Mouse (Mus musculus) midbrain, embryonic 16.5 days (tissue): ENCODE measurements around the gene Tnni3. TPM values are rescaled to one million over a fixed set of nuclear protein-coding genes. Genes with fewer than 3 reads are reported as not detected.
A peak's percentile ranks its signal among the peaks of the same experiment; 100 is the strongest.
"Not testable (repeated sequence)": the region's sequence is repeated elsewhere in the genome, so short reads cannot be mapped to it uniquely, and the experiment has no call there.

Source experiments
- ATAC-seq: fragments of 200-750 bp; cut with Nextera tagmentation; 2 replicates; pipeline ENCODE4 v1.8.0; 2017; ENCODE audit warnings: moderate TSS enrichment
- H3K27ac ChIP-seq: fragments of 300-500 bp; sonication (generic); 2 replicates; pipeline ENCODE4 v1.5.1; 2014; ENCODE audit warnings: mild to moderate bottlenecking, low read length, mixed read lengths
- H3K27me3 ChIP-seq: fragments of 300-500 bp; sonication (generic); 2 replicates; pipeline ENCODE4 v1.6.1; 2014; ENCODE audit warnings: low read depth, low read length, mixed read lengths; ENCODE audit not compliant: control insufficient read depth, insufficient read depth
- H3K36me3 ChIP-seq: fragments of 300-500 bp; sonication (generic); 2 replicates; pipeline ENCODE4 v1.6.1; 2014; ENCODE audit warnings: mild to moderate bottlenecking, low read length, moderate library complexity, mixed read lengths; ENCODE audit not compliant: control insufficient read depth, insufficient read depth
- H3K4me1 ChIP-seq: fragments of 300-500 bp; sonication (generic); 2 replicates; pipeline ENCODE4 v1.6.1; 2014; ENCODE audit warnings: mild to moderate bottlenecking, low read length, mixed read lengths; ENCODE audit not compliant: control insufficient read depth, insufficient read depth
- H3K4me2 ChIP-seq: fragments of 300-500 bp; sonication (generic); 2 replicates; pipeline ENCODE4 v1.6.1; 2014; ENCODE audit warnings: mild to moderate bottlenecking, low read length, mixed read lengths
- H3K4me3 ChIP-seq: fragments of 300-500 bp; sonication (generic); 2 replicates; pipeline ENCODE4 v1.5.1; 2014; ENCODE audit warnings: low read depth, mild to moderate bottlenecking, low read length, moderate library complexity, mixed read lengths
- H3K9ac ChIP-seq: fragments of 300-500 bp; sonication (generic); 2 replicates; pipeline ENCODE4 v1.6.1; 2014; ENCODE audit warnings: low read depth, low read length, mixed read lengths
- H3K9me3 ChIP-seq: fragments of 300-500 bp; sonication (generic); replicated peaks from 2 replicates; pipeline ENCODE4 v1.6.1; 2014; ENCODE audit warnings: mild to moderate bottlenecking, low read length, mixed read lengths; ENCODE audit not compliant: control insufficient read depth, poor library complexity, severe bottlenecking
- WGBS: fragments of 180-500 bp; shearing (Covaris S2); extraction: QIAGEN DNeasy Blood & Tissue Kit; methylation state at CpG from one replicate; pipeline ENCODE4 v1.1.7; 2014; 5-methylcytosine and 5-hydroxymethylcytosine counted together
- polyA plus RNA-seq: library from polyadenylated mRNA; unstranded; fragments of >200 nt; fragmentation: Nextera tagmentation; extraction: Ambion mirVana; gene quantifications from 2 replicates; pipeline ENCODE4 v1.2.1, GENCODE M21; 2015

The Tnni3 gene
- 1.8 TPM in 2 replicates for polyA plus RNA-seq

DNA sequence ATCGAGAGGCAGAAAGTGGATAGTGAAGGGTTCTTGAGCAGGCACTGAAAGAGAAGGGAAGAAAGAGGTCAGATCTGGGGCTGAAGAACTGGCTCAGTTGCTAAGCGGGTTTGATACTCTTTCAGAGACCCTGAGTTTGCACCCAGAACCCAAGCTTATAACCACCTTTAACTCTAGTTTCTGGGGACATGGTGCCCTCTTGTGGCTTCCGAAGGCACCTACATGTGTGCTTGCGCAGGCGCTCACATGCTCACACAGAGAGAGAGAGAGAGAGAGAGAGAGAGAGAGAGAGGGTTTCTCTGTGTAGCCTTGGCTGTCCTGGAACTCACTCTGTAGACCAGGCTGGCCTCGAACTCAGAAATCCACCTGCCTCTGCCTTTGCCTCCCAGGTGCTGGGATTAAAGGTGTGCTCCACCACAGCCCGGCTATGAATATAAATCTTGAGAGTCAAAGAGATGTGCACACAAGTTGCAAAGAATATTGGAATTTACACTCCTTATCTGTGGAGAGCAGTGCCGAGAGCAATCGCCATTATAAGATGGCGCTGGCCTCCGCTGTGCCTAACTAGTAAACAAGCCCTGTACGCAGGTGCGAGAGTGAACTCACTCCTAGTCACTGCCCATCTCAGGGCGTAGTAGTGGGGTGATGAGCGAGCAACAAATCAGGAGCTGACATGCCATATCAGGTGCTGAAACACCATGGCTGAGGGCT, at the start of gene Tnni3:
Gene Tnni3, minus strand, starts transcription at position 18 of the 711 bp plus-strand sequence.
- H3K27me3 ChIP-seq, H3K27ac ChIP-seq, H3K4me3 ChIP-seq, H3K9ac ChIP-seq, ATAC-seq, H3K36me3 ChIP-seq, H3K4me2 ChIP-seq, H3K9me3 ChIP-seq: not testable (repeated sequence)
- 67% methylated on average over 15 of the region's 15 CpGs for WGBS
- peaks cover 13% of the 10 kb centered on the region for H3K4me1 ChIP-seq

DNA sequence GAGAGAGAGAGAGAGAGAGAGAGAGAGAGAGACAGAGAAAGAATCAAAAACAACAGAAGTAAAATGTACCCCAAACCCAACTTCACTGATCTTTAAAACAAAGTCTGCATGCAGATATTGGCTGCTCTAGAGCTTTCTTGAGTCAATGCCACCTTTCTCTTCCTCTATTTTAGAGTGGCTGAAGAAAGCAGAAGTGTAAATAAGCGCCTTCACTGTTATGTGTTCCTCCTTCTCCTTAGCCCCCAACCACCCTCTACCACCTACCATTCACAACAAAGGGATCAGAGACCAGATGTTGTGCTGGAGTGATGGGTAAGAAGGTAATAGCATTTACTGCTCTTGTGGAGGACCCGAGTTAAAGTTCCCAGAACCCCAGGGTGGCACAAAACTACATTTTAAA, 48.3 kb upstream of the Tnni3 start:
- 58% methylated on average over 1 of the region's 2 CpGs for WGBS
- not testable (repeated sequence) for H3K9me3 ChIP-seq, H3K4me1 ChIP-seq, H3K4me3 ChIP-seq, H3K27me3 ChIP-seq, H3K4me2 ChIP-seq, ATAC-seq, H3K36me3 ChIP-seq, H3K27ac ChIP-seq, H3K9ac ChIP-seq

DNA sequence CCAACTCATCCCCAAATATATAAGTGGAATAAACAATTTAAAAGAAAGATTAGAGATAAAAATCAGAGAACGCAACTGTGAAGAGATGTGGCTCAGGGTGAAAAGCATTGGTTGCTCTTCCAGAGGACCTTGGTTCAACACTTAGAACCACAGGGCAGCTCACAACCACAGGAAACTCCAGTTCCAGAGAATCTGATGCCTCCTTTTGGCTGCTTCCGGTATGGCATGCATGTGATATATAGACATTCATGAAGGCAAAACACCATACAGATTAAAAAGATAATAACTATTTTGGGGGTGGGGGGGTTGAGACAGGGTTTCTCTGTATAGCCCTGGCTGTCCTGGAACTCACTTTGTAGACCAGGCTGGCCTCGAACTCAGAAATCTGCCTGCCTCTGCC, 38.6 kb upstream of the Tnni3 start:
- Histone ChIP-seq H3K4me3 (no peak overlapping the region), H3K36me3 (no peaks in the 10 kb centered on the region), H3K4me2 (no peak overlapping the region), H3K9ac (no peak overlapping the region), H3K9me3 (no peaks in the 10 kb centered on the region), H3K4me1 (no peaks in the 10 kb centered on the region), H3K27me3 (no peaks in the 10 kb centered on the region), H3K27ac (no peak overlapping the region)
- ATAC-seq = no peak
- 96% methylated on average over 3 of the region's 3 CpGs for WGBS

DNA sequence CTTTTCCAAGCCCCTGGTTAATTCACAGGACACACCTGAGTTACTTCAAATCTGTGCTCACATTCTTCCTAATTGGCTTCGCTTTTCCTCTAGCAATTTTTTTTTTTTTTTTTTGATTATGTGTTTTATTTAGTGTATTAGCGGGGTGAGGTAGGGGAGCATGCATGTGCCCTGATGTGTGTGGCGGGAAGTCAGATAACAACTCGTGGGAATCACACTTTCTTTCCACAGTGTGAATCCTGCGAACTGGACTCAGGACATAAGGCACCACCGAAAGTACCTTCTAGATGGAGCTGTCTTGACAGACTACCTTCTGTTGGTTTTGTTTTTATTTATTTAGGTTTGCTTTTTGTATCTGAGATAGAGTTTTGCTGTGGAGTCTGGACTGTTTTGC, 33.1 kb upstream of the Tnni3 start:
- peak overlapping the region; percentile 60; the same call in 1 of the 2 replicates for H3K27ac ChIP-seq
- H3K4me3 ChIP-seq = peak overlapping the region; percentile 8; the same call in 1 of the 2 replicates

DNA sequence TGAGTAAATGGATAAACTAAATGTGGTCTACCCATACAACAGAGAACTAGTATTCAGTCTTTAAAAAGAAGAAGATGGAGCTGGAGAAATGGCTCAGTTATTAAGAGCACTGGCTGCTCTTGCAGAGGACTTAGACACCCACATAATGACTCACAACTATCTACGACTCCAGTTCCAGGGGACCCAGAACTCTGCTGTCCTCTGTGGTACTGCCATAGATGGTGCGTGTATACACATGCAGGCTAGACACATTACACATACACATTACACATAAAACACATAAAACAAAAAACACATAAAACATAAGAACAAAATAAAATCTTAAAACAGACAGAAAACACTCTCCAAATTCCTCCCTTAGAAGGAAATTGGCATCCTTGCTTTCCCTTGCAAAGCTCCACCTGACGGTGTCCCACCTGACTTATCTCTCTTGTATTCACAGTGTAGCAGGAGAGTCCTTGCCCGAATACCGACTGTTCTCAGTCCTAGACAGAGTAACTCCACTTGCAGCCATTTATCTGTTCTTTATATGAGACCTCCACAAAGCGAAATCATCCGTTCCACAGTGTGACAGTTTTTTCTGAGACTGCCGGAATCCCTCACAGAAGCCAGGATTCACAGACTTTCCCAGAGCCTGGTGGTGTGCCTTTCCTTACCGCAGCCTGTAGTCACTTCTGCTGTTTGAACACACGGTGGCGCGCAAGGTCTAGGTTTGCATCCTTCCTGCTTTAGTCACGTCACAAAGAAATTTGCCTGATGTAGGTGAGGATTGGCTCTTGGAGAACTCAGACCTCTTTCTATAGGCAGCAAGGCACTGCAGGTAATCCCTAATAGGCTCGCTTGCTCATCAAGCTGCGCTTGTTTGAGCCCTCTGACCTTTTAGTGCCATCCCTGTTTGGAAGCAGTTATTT, 32.5 kb upstream of the Tnni3 start:
- no peaks in the 10 kb centered on the region for H3K4me1 ChIP-seq
- WGBS = 19% methylated on average over 15 of the region's 15 CpGs
- H3K27me3 ChIP-seq = no peaks in the 10 kb centered on the region
- H3K9me3 ChIP-seq = no peaks in the 10 kb centered on the region
- no peaks in the 10 kb centered on the region for H3K36me3 ChIP-seq
- peak overlapping the region; percentile 18; the same call in 1 of the 2 replicates for H3K4me3 ChIP-seq
- peak overlapping the region; percentile 43 for H3K4me2 ChIP-seq
- peak; percentile 96 for ATAC-seq
- peak overlapping the region; percentile 60; the same call in 1 of the 2 replicates for H3K27ac ChIP-seq
- peak overlapping the region; percentile 11; the same call in 1 of the 2 replicates for H3K9ac ChIP-seq

More for the DNA sequence above, 33.1 kb upstream of the Tnni3 start:
- Histone ChIP-seq H3K4me1 (no peaks in the 10 kb centered on the region), H3K9ac (no peak overlapping the region; the same call in 1 of the 2 replicates), H3K27me3 (no peaks in the 10 kb centered on the region), H3K36me3 (no peaks in the 10 kb centered on the region), H3K4me2 (peak overlapping the region; percentile 43), H3K9me3 (no peaks in the 10 kb centered on the region)
- WGBS = 68% methylated on average over 6 of the region's 6 CpGs
- 0 out of 2 replicates have a peak, but pooled peaks have one; percentile 55 for ATAC-seq

DNA sequence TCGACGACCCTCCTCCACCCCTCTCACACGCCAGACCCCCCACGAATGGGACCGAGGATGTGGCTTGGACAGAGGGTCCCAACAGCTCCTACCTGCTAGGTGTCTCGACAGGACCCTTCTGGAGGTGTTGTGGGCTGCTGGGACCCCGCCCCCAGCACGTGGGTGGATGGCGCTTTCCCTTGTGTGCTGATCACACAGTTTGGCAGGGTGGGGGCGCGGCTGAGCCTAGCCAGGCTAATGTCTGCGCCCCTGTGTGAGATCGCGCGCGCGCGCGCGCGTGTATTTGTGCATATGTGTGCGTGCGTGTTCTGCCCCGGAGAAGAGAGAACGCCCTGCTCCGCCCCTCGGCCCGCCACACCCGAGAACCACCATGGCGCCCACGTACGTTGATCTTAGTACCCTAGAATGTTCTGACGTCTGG, 23.2 kb upstream of the Tnni3 start, which contains the start of gene Syt5:
Gene Syt5, minus strand, starts transcription at position 321 of the 421 bp plus-strand sequence.
- H3K9ac ChIP-seq = peak within 1 kb of the TSS; percentile 78
- H3K27ac ChIP-seq = peak within 1 kb of the TSS; percentile 95
- 5% methylated on average over 33 of the region's 33 CpGs for WGBS
- no peaks in the 10 kb centered on the region for H3K27me3 ChIP-seq
- H3K36me3 ChIP-seq = no peaks in the 10 kb centered on the region
- peak within 1 kb of the TSS; percentile 63 for H3K4me3 ChIP-seq
- peaks cover 10% of the 10 kb centered on the region for H3K4me1 ChIP-seq
- H3K9me3 ChIP-seq = no peaks in the 10 kb centered on the region
- ATAC-seq = peak; percentile 90
- peak within 1 kb of the TSS; percentile 90 for H3K4me2 ChIP-seq

DNA sequence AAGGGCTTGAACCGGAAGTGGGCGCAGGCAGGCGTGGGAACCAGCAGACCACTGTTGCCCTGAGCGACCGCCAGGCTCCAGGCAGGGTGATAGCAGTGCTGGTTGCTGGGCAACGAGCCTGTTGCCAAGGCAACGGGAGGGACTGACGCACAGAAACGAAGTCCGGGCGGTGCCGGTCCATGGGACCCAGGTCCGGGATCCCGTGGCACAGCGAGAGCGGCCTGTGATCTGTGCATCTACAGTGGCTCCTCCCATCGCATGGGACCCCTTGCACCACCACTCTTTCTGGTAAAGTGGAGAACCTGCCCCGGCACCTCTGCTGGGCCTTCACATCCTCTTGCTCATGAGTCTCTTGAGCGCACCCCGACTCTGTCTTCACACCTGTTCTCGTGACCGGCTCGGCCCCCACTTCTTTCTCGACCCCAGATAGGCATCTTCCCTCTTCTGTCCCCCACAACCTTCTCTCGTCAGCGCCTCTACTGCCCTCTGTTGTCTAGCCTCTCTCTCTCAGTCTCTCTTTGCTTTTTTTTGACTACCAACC, 22.6 kb upstream of the Tnni3 start:
- H3K27me3 ChIP-seq = no peaks in the 10 kb centered on the region
- peak overlapping the region; percentile 63 for H3K4me3 ChIP-seq
- peak; percentile 91 for ATAC-seq
- peaks cover 5% of the 10 kb centered on the region for H3K36me3 ChIP-seq
- H3K27ac ChIP-seq = peak overlapping the region; percentile 95
- H3K9ac ChIP-seq = peak overlapping the region; percentile 78
- H3K9me3 ChIP-seq = no peaks in the 10 kb centered on the region
- H3K4me2 ChIP-seq = peak overlapping the region; percentile 90
- under 1% methylated on average over 26 of the region's 26 CpGs for WGBS
- H3K4me1 ChIP-seq = peaks cover 10% of the 10 kb centered on the region

DNA sequence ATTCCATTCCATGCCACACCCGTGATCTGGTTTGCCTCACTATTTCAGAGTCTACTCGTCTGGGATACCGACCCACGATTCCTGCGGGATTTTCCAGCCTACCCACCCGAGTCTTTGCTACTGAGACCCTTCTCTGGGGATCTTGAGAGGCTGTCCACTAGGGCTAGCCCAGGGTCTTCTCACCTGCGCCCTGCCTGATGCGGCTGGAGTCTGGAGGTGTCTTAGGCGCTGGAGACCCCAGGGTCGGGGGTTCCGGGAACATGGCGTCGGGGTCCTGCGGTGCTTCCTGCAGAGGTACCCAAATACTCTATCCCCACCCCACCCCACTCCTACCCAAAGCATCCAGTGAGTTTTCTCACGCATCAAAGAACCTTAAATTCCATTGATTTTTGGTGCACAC, 22.0 kb upstream of the Tnni3 start:
- Histone ChIP-seq H3K36me3 (peaks cover 6% of the 10 kb centered on the region), H3K9ac (peak overlapping the region; percentile 78), H3K9me3 (no peaks in the 10 kb centered on the region), H3K4me1 (peaks cover 10% of the 10 kb centered on the region), H3K27ac (peak overlapping the region; percentile 95), H3K4me3 (peak overlapping the region; percentile 63), H3K4me2 (peak overlapping the region; percentile 90), H3K27me3 (no peaks in the 10 kb centered on the region)
- ATAC-seq = peak; percentile 38
- 57% methylated on average over 15 of the region's 15 CpGs for WGBS
